Mouse (Mus musculus): ENCODE measurements at regions not wholly inside any gene's neighbourhood (a gene's known extent, or its start where the extent isn't known, plus 50 kb on each side); places are given as distances from the start of the nearest gene placed in this dataset.

DNA sequence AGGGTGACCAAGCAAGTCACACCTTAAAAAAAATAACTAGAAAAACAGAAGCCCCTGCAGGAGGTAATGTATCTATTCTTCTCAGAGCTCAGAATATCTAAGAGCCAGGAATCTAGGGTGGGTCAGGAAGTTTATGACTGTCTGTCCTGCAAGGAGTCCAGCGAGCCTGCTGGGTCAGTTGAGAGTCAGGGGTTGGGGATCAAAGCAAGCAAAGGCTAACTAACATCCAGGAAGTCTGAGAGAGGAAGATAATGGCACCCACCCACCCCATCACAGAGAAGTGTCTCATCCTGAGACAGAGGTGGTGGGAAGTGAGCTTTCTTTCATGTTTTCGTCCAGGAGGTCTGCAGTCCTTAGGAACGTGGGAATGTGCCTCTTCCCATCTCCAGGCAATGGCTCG, 116.4 kb upstream of the Slc44a1 start:
- DNase-seq (ENCODE audit: low spot score in 2 of 2): no peak
- intact Hi-C loops (cut with DNase I): no loop called here

DNA sequence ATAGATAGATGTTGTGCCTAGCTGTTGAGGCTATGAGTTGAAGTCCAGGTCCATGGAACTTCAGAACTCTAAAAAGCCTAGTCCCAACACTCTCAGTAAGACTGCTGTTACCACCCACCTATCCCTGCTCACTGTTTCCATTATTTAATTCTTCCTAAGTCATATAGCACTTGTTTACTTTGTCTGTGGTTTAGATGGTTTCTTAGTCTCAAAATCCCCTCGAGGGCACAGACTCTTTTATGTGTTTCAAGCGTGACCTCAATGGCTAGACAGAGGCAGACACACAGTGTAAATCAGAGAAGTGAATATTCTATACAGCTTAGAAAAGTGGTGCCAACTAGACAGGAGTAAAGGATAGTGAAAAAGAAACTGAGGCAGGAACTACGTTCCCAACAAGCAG, 117.0 kb upstream of the Slc44a1 start:
- no peak for DNase-seq (ENCODE audit: low spot score in 2 of 2)
- intact Hi-C loops (cut with DNase I): no loop called here

DNA sequence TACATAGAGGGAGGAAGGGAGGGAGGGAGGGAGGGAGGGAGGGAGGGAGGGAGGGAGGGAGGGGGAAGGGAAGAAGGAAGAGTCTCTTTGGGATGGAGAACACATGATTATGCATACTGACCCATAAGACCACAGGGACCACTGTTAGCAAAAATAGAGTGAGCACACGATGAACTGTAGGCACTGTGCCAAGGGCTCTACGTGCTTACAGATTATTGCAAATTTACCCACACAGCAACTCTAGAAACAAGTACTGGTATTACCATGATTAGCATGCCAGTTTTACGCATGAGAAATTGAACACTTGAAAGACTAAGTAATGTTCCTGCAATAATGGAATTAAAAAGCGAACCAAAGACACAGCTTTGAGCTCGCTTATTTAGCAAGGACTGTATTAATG, 117.7 kb upstream of the Slc44a1 start:
- intact Hi-C loops (cut with DNase I): no loop called here
- DNase-seq (ENCODE audit: low spot score in 2 of 2): no peak

DNA sequence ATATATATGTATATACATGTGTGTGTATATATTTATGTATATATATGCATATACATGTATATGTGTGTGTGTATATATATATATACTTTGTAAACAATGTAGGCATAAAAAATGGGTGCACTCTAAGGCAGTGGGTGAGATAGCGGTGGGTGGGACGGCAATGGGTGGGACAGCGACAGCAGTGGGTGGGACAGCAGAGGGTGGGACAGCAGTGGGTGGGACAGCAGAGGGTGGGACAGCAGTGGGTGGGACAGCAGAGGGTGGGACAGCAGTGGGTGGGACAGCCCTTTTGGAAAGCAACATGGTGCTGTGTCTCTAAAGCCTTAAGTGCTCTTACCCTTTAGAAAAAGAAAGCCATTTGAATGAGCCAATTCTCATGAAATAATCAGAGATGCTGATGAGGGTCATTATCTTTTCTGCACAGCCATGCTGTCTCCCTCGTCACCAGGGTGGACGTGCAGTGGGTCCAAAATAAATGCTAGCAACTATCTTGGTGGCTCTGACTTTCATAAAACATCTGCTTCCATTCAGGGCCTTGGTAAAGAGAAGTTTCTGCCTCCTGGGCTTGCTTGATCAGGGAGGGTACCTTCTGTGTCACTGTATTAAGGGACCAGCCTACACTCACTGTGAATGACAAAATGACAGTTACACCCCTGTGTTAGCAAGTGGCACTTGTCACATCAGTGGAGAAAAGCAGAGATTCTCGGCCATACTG, 119.3 kb upstream of the Slc44a1 start:
- intact Hi-C loops (cut with DNase I): no loop called here

DNA sequence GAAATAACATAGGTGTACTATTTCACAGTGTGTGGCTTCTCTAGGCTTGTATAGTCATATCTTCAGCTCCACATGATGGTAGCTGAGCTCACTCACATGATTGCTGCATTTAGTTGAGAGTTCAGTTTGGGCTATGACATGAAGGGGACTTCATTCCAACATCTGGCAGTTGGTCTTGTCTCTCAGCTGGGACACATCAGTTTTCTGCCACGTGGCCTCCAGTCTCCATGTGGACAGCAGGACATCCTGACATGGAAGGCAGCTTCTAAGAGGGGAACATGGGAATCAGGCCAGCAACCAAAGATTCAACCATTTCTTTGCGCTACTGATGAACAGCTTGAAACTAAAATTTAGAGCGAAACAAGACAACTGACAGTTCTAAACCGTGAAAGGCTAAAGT, 121.2 kb upstream of the Slc44a1 start:
- DNase-seq (ENCODE audit: low spot score in 2 of 2): no peak
- intact Hi-C loops (cut with DNase I): no loop called here

More for the DNA sequence above, 119.3 kb upstream of the Slc44a1 start:
- DNase-seq (ENCODE audit: low spot score in 2 of 2): no peak

DNA sequence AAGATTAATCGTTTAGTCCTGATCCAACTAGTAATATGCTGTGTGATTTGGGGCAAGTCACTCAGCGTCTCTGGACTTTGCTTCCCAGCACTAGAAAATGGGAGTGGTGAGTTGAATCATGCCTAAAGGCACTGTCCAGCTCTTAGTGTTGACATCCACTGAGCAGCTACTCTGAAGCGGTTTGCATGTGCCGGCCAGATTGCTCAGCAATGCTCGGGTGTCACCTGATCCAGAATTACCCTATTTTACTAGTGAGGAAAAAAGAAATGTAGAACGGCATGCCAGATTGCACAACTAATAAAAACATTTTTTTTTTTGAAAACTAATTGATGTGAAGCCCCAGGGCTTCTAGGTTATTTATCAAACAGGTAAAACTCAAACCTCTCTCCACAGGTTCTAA, 122.0 kb upstream of the Slc44a1 start:
- intact Hi-C loops (cut with DNase I): no loop called here

DNA sequence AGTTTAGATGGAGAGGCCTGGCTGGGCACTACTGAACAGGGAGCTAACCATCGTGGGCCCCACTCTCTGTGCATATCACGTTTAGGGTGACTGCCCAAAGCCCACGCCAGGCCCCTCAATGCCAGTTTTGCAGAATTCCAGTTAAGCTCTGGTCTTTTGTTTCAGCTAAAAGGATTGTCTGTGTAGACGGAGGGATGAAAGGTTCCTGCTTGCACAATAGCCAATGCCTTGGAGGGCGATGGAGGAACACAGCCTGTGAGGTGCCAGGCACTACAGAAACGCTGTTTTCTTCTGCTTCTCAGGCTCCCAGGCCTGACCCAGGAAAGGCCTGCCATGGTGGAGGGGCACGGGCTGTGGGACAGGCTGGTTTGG, 122.8 kb upstream of the Slc44a1 start:
- intact Hi-C loops (cut with DNase I): no loop called here
- no peak for DNase-seq (ENCODE audit: low spot score in 2 of 2)

More for the DNA sequence above, 122.0 kb upstream of the Slc44a1 start:
- DNase-seq (ENCODE audit: low spot score in 2 of 2): no peak

DNA sequence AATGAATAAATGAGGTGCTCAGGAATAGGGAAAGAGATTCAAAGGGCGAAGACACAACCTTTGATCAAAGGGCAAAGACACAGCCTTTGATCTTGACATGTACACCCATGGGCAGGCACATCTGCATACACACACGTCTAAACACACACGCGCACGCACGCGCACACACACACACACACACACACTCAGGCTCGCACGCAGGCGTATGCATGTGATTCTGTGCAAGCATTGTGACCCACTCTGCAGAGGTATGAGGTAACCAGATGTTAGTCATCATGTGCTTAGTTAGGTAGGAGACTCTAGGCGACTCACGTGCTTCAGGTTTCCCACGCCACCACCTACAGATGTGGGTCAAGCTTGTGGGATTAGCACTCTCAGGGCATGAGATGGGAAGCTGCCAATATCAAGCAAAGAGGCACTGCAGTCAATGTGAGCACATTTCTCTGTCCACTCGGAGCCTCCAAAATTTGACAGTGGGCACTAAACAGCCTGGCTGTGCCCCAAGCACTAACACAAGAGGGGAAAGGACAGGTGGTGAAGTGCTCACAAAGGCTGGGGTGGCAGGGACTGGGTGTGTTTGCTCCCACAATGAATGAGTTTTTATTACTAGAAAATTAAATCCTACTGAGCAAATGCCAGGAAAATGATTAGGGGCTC, 123.3 kb upstream of the Slc44a1 start:
- DNase-seq (ENCODE audit: low spot score in 2 of 2): no peak
- intact Hi-C loops (cut with DNase I): no loop called here

DNA sequence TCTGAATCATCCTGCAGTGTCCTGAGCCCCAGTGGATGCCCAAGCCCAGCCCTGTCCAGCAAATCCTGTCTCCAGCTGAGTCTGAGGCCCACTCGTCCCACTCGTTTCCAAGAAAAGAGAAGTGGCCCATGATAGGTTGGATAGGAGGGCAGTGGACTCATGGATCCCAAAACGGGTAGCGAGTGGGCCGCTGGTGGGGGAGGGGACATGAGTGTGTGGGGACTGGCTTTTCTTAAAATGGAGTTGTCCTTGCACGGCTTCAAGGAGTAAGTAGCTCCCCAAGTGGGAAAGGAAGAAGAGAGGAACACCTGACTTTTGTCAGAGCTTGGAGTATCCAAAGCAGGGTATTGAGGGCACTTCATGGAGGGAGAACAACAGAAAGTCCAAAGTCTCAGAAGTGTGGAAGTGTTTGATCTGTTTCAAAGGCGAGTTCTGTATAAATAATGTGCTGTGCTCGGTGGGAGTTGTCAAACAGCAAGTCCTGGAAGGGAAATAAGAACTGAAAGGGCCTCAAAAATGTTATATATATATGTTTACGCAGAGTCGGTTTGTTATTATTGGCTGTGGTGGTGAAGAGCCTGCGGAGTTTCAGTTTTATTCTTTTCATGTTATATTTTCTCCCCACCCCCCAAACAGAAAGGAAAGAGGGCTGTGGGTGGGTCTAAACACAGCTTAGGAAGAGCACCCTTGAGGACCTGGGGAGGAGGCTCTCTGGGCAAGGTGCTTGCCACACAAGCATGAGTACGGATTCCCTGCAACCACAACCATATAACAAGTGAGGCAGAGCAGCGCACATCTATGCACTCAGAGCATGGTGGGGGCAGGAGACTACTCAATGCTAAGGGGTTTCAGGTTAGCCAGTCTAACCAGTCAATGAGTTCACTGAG, 124.1 kb upstream of the Slc44a1 start:
- intact Hi-C loops (cut with DNase I): no loop called here

DNA sequence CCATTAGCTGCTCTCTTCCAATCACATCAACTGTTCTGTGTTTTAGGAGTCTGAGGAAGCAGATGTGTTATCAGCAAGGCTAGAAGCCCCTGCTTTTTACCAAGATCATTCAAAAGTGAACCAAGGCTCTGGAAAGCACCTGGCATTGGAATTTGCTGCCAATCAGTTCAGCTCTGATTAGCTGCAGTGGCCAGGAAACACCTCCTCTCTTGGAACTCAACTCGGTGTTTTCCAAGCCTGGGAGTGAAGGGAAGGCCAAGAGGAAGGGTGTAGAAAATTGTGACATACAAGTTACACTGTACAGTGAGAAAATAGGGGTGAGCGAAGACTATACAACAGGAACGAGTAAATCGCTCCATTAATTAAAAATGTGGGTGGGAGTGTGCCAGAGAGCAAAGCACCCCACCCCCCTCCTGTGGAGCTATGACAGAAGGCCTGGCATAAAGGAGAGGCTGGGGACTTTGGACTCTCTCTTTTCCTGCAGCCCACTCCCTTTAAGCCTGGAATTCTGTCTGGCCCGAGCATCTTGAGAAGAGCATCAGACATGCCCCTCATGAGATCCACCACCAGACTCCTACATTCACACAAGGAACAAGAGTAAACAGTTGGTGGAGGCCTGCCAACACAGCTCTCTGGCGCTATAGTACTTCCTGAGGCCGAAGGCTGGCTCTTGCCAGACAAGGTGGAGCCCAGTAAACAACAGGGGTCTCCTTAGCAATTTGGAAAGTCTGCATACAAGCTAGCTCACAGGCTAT, 124.9 kb upstream of the Slc44a1 start:
- peak; percentile 55 to 57 for DNase-seq (ENCODE audit: low spot score in 2 of 2)
- intact Hi-C loops (cut with DNase I): no loop called here

More for the DNA sequence above, 124.1 kb upstream of the Slc44a1 start:
- DNase-seq (ENCODE audit: low spot score in 2 of 2): peak in 1 of 2 experiments; percentile 43

DNA sequence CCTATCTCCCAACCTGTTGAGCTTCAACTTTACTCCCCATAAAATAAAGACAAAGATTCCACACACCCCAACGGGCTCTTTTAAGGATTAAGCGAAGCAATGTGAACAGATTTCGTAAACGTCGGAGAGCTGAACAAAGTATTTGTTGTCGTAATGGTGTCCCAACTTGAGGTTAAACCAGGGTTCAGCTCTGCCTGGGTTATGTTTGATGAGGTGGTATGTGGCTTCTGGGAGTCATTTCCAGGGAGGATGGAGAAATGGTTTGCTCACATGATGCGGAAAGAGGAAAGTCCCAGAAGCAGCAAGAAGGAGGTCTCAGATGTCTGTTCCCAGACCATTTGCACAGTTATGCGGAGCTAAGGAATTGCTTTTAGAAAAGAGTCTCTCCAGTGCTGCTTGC, 126.1 kb upstream of the Slc44a1 start:
- intact Hi-C loops (cut with DNase I): no loop called here
- no peak for DNase-seq (ENCODE audit: low spot score in 2 of 2)

DNA sequence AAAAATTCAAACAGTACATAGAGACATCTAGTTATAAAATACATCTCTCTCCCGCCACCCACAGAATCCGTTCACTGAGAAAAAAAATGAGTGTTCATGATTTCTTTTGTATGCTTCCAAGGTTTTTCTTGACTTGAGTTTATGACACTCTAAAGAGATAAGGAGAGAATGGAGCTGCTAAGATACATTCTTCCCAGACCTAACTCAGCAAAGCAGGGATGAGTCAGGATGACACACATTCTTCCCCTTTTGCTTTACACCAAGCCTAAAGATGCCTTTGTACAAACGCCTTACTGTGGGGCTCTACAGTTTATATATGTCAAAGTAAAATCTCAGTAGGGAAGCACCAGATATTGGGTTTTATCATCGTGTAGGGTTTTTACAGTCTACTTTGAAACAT, 133.1 kb upstream of the Slc44a1 start:
- intact Hi-C loops (cut with DNase I): no loop called here
- DNase-seq (ENCODE audit: low spot score in 2 of 2): no peak

DNA sequence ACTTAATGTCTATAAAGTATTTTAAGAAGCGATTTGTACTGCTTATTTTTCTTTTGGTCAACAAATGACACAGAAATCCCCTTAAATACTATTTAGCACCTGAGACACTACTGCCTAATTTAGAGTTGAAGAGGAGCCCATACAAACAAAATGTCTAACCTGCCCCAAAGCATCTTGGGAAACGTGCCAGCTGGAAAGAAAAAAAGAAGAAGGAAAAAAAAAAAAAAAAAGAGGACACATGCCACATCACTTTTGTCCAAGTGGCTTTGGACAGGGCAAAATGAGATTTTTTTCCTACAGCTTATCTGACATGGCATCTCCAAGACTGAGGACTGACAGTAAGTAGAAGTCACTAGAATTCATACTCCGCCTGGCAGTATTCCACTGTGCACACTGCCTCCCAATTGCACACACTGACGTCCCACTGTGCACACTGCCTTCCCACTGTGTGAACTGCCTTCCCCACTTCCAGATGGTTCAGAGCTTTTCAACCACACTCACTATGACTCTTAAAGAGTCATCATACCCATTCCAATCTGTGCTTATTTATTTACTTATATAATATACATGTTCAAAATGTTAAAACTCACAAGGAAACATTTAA, 135.3 kb upstream of the Slc44a1 start:
- DNase-seq (ENCODE audit: low spot score in 2 of 2): no peak
- intact Hi-C loops (cut with DNase I): no loop called here

DNA sequence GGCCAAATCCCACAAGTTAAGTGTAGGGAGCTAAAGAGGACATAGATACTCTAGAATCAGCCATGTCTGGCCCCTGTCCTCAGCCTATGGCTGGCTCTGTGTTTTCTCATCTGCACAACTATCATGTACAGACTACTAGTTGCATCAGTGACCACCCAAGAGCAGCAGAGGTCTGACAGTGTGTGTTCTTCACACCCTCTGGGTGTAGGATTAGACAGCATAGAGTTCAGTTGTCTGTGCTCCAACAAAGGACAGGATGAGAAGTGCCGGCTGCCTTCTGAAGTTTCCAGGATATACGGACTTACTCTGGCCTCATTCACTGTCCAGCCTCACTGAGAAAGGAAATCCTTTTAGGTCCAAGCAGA, 135.9 kb upstream of the Slc44a1 start:
- intact Hi-C loops (cut with DNase I): no loop called here
- no peak for DNase-seq (ENCODE audit: low spot score in 2 of 2)

DNA sequence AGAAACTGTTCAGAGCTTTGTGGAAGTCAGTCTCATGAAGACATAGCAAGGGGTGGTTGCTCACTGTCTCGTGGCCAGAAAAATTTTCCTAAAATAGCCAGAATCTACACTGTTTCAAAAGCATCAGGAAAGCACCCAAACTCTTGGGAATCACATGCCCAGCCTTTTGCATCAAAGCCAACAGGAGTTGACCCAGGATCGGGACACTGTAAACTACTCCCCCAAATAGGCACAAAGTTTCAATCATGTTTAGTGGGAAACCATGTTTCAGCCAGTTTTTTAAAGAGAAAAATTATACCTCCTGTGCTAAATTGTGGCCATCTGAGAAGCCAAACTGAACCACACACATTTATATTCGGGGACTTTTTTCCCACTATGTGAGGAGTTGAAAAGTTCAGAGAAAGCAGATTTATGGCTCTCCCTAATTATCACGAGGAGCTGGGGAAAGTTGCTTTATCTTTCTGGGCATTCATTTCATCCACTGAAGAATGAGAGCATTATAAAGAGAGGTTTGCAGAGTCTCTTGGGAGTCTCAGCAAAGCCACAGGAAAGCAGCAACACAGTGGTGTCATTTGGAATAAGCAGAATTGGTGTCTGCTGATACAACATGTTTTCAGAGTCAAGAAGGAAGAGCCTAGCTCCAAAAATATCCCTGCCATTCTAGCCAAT, 136.5 kb upstream of the Slc44a1 start:
- DNase-seq (ENCODE audit: low spot score in 2 of 2): no peak
- intact Hi-C loops (cut with DNase I): no loop called here

DNA sequence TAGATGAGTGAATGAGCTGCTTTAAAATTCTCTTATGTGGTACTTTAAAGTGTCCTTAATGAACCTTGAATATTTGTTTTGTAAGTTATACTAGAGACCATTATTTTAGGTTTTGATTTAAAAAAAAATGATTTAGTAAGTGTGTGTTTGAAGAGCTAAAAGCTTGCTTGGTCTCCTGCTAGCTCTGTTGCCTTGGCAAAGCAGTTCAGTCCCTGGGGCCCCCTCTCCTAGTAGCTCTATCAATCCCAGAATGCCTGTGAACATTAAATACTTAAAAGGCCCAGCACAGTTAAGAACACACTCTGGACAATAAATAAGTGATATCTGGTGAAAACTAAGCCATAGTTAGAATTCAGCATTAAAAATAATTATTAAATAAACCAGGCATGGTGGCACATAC, 138.3 kb upstream of the Abca1 start:
- DNase-seq (ENCODE audit: low spot score in 2 of 2): no peak
- intact Hi-C loops (cut with DNase I): no loop called here

DNA sequence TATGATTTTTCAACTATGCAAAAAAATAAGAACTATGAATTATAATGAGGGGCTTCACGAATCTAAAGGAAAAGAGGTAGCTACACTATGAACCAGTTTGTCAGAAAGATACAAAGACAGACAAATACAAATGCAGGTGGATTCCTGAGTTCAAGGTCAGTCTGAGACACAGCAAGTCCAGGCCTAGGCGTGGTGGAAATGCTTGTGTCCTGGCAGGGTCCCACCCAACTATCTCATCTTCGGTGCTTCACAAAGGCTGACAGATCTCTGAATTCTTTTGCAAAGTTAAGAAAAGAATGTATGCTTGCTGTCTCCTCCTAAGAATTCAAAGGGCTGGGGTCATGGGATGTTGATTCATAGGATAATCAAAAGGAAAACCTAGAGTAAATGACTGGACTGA, 132.9 kb upstream of the Abca1 start:
- intact Hi-C loops (cut with DNase I): no loop called here
- no peak for DNase-seq (ENCODE audit: low spot score in 2 of 2)

DNA sequence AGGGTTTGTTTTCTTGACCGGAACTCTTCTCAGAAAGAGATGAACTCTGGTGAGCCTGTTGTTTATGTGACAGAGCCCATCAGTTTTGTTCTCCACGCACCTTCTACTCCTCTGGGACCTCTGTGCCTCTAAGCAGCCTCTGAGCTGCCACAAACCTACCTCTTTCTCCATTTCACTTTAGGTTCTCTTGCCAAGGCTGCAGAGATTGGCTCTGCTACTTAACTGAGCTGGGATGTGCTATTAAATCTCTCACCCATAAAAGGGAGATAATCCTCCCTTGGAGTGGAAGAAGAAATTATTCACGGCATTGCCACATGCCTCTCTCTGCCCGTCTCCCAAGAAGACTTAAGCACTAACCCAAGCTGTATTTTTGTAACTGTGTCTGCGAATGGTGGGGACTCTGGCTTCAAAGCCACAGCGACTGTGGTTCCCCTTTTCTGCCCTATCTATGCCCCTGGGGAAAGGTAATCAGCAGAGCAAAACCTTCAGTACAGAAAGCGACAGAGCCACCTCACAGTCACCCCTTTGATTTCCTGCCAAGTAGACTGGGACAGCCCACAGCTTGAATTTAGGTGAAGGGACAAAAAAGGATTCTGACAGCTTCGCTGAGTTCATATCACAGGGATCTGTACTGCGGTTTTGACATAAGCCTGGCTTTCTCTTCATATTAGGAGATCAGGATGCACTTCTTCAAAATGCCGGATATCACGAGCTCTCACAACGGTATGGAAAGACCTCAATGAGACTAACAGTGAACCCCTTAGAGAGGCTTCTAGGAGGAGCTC, 118.2 kb upstream of the Abca1 start:
- no peak for DNase-seq (ENCODE audit: low spot score in 2 of 2)
- intact Hi-C loops (cut with DNase I): no loop called here

Data from left cerebral cortex, postnatal 14 days (tissue).